Mouse (Mus musculus) brain, embryonic 14.5 days (tissue): ENCODE data around the gene Rnf2.

Experiments used
- CTCF ChIP-seq: fragments of 200-500 bp; IDR thresholded peaks from 2 replicates; pipeline ENCODE4 v1.5.1; 2012; ENCODE audit warnings: inconsistent platforms, mild to moderate bottlenecking, moderate library complexity, borderline replicate concordance; ENCODE audit not compliant: insufficient read depth, insufficient read length; ENCODE audit errors: extremely low read depth
- POLR2A ChIP-seq: fragments of 200-500 bp; IDR thresholded peaks from 2 replicates; pipeline ENCODE4 v1.6.1; 2012; ENCODE audit warnings: mild to moderate bottlenecking, inconsistent platforms, borderline replicate concordance; ENCODE audit not compliant: poor library complexity, insufficient read depth, insufficient read length, severe bottlenecking; ENCODE audit errors: extremely low read depth

DNA sequence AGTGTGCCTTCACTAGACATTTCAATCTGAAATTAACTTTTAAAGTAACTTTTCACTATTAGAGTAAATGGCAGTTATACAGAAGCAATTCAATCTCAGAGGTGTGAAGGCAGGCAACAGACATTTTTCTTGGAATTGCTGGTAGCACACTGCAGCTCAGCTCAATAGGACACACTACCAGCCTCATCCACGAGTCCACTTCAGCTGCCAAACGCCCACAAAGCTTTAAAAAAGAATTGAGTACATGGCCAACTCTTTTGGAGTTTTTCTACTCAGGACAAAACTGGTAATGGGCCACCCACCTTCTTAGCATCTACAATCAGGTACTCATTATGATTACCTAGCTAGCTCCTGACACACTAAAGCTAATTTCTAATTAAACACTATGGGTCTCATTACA lies 2.8 kb downstream of the Rnf2 start:
- no peak for TF ChIP-seq CTCF
- TF ChIP-seq POLR2A, result no peak
